Mouse (Mus musculus): ENCODE measurements around the gene Olfr960. TPM values are rescaled to one million over a fixed set of nuclear protein-coding genes. Genes with fewer than 3 reads are reported as not detected.
A peak's percentile ranks its signal among the peaks of the same experiment; 100 is the strongest.

The Olfr960 gene
- not detected in 2 replicates for polyA plus RNA-seq (2015; fragmentation: Nextera tagmentation; extraction: Ambion mirVana)

GRCm38 (mm10) chr9:39621073-39621472 is at the start of gene Olfr960:
Gene Olfr960, plus strand, starts transcription at chr9:39621373.
- Histone ChIP-seq H3K4me3 (replicated peaks) (no peak within 1 kb of the TSS), H3K4me2 (replicated peaks) (no peak within 1 kb of the TSS), H3K9ac (no peak within 1 kb of the TSS), H3K27ac (no peak within 1 kb of the TSS), H3K36me3 (no peaks in the 10 kb centered on the region), H3K27me3 (replicated peaks) (no peaks in the 10 kb centered on the region), H3K4me1 (replicated peaks) (no peaks in the 10 kb centered on the region), H3K9me3 (no peaks in the 10 kb centered on the region)
- ATAC-seq, result no peak
- 92% methylated on average over 1 of the region's 1 CpGs for WGBS

- no peak for ATAC-seq
- no peaks in the 10 kb centered on the region for H3K4me1 ChIP-seq (replicated peaks)
- no peak within 1 kb of the TSS for H3K4me2 ChIP-seq (replicated peaks)
- no peak within 1 kb of the TSS for H3K27ac ChIP-seq
- H3K9me3 ChIP-seq, result no peaks in the 10 kb centered on the region
- no peak within 1 kb of the TSS for H3K4me3 ChIP-seq (replicated peaks)
- H3K36me3 ChIP-seq, result no peaks in the 10 kb centered on the region
- no peak within 1 kb of the TSS for H3K9ac ChIP-seq
- H3K27me3 ChIP-seq (replicated peaks), result no peaks in the 10 kb centered on the region
- WGBS, result 82% methylated on average over 3 of the region's 3 CpGs
Measured at GRCm38 (mm10) chr9:39575469-39575868, 45.7 kb upstream of the Olfr960 start, which contains the start of gene Olfr959. Gene Olfr959, minus strand, starts transcription at chr9:39575569.

GRCm38 (mm10) chr9:39577050-39577449 is 44.1 kb upstream of the Olfr960 start:
- 85% methylated on average over 5 of the region's 5 CpGs for WGBS
- Histone ChIP-seq H3K9me3 (no peaks in the 10 kb centered on the region), H3K4me3 (replicated peaks) (no peak overlapping the region), H3K27me3 (replicated peaks) (no peaks in the 10 kb centered on the region), H3K27ac (no peak overlapping the region), H3K4me2 (replicated peaks) (no peak overlapping the region), H3K36me3 (no peaks in the 10 kb centered on the region), H3K9ac (no peak overlapping the region), H3K4me1 (replicated peaks) (no peaks in the 10 kb centered on the region)
- no peak for ATAC-seq

- Histone ChIP-seq H3K9ac (no peak overlapping the region), H3K9me3 (no peaks in the 10 kb centered on the region), H3K36me3 (no peaks in the 10 kb centered on the region), H3K27ac (no peak overlapping the region), H3K27me3 (replicated peaks) (no peaks in the 10 kb centered on the region), H3K4me1 (replicated peaks) (no peaks in the 10 kb centered on the region), H3K4me3 (replicated peaks) (peak overlapping the region; percentile 32), H3K4me2 (replicated peaks) (peak overlapping the region; percentile 77)
- ATAC-seq, result peak; percentile 80
- WGBS, result under 1% methylated on average over 19 of the region's 19 CpGs
Measured at GRCm38 (mm10) chr9:39602536-39603332, 18.4 kb upstream of the Olfr960 start.

GRCm38 (mm10) chr9:39603333-39603845 is 17.8 kb upstream of the Olfr960 start:
- Histone ChIP-seq H3K4me1 (replicated peaks) (no peaks in the 10 kb centered on the region), H3K27ac (no peak overlapping the region)
- peak; percentile 88 for ATAC-seq

GRCm38 (mm10) chr9:39603999-39604453 is 17.1 kb upstream of the Olfr960 start, which contains the start of gene AW551984:
Gene AW551984, minus strand, starts transcription at chr9:39604403.
- Histone ChIP-seq H3K9me3 (no peaks in the 10 kb centered on the region), H3K36me3 (no peaks in the 10 kb centered on the region), H3K4me2 (replicated peaks) (peak within 1 kb of the TSS; percentile 77), H3K27me3 (replicated peaks) (no peaks in the 10 kb centered on the region), H3K27ac (no peak within 1 kb of the TSS), H3K4me3 (replicated peaks) (peak within 1 kb of the TSS; percentile 32), H3K9ac (no peak within 1 kb of the TSS), H3K4me1 (replicated peaks) (no peaks in the 10 kb centered on the region)
- ATAC-seq, result peak; percentile 82
- under 1% methylated on average over 8 of the region's 8 CpGs for WGBS

More at GRCm38 (mm10) chr9:39603333-39603845, 17.8 kb upstream of the Olfr960 start:
- no peaks in the 10 kb centered on the region for H3K27me3 ChIP-seq (replicated peaks)
- no peak overlapping the region for H3K9ac ChIP-seq
- H3K4me2 ChIP-seq (replicated peaks), result peak overlapping the region; percentile 77
- H3K36me3 ChIP-seq, result no peaks in the 10 kb centered on the region
- WGBS, result under 1% methylated on average over 9 of the region's 9 CpGs
- H3K4me3 ChIP-seq (replicated peaks), result peak overlapping the region; percentile 32
- H3K9me3 ChIP-seq, result no peaks in the 10 kb centered on the region

GRCm38 (mm10) chr9:39608497-39608896 is 12.7 kb upstream of the Olfr960 start:
- Histone ChIP-seq H3K4me3 (replicated peaks) (no peak overlapping the region), H3K36me3 (no peaks in the 10 kb centered on the region), H3K4me2 (replicated peaks) (no peak overlapping the region), H3K9me3 (no peaks in the 10 kb centered on the region), H3K27me3 (replicated peaks) (no peaks in the 10 kb centered on the region), H3K27ac (no peak overlapping the region), H3K4me1 (replicated peaks) (no peaks in the 10 kb centered on the region), H3K9ac (no peak overlapping the region)
- no peak for ATAC-seq

GRCm38 (mm10) chr9:39610355-39610754 is 10.8 kb upstream of the Olfr960 start, which contains the start of gene Olfr148:
Gene Olfr148, plus strand, starts transcription at chr9:39610655.
- no peak within 1 kb of the TSS for H3K27ac ChIP-seq
- H3K4me1 ChIP-seq (replicated peaks), result no peaks in the 10 kb centered on the region
- H3K4me3 ChIP-seq (replicated peaks), result no peak within 1 kb of the TSS
- no peaks in the 10 kb centered on the region for H3K27me3 ChIP-seq (replicated peaks)
- ATAC-seq, result no peak
- no peak within 1 kb of the TSS for H3K4me2 ChIP-seq (replicated peaks)
- H3K9ac ChIP-seq, result no peak within 1 kb of the TSS
- 73% methylated on average over 3 of the region's 3 CpGs for WGBS
- H3K9me3 ChIP-seq, result no peaks in the 10 kb centered on the region
- no peaks in the 10 kb centered on the region for H3K36me3 ChIP-seq

- H3K36me3 ChIP-seq, result no peaks in the 10 kb centered on the region
- H3K27me3 ChIP-seq (replicated peaks), result no peaks in the 10 kb centered on the region
- H3K4me3 ChIP-seq (replicated peaks), result no peak overlapping the region
- no peak for ATAC-seq
- 56% methylated on average over 1 of the region's 1 CpGs for WGBS
- H3K9me3 ChIP-seq, result no peaks in the 10 kb centered on the region
- no peak overlapping the region for H3K27ac ChIP-seq
- no peak overlapping the region for H3K9ac ChIP-seq
- H3K4me1 ChIP-seq (replicated peaks), result no peaks in the 10 kb centered on the region
- no peak overlapping the region for H3K4me2 ChIP-seq (replicated peaks)
Measured at GRCm38 (mm10) chr9:39611953-39612352, 9.2 kb upstream of the Olfr960 start.

GRCm38 (mm10) chr9:39623783-39624182 is 2.6 kb downstream of the Olfr960 start:
- H3K9me3 ChIP-seq, result no peaks in the 10 kb centered on the region
- 93% methylated on average over 3 of the region's 3 CpGs for WGBS

GRCm38 (mm10) chr9:39624711-39625110 is 3.5 kb downstream of the Olfr960 start:
- H3K9me3 ChIP-seq, result no peaks in the 10 kb centered on the region
- no peak overlapping the region for H3K4me3 ChIP-seq (replicated peaks)
- peak; percentile 59 for ATAC-seq
- H3K4me2 ChIP-seq (replicated peaks), result no peak overlapping the region
- no peak overlapping the region for H3K9ac ChIP-seq
- WGBS, result 36% methylated on average over 2 of the region's 2 CpGs
- no peaks in the 10 kb centered on the region for H3K36me3 ChIP-seq
- H3K27me3 ChIP-seq (replicated peaks), result no peaks in the 10 kb centered on the region
- no peaks in the 10 kb centered on the region for H3K4me1 ChIP-seq (replicated peaks)
- no peak overlapping the region for H3K27ac ChIP-seq

More at GRCm38 (mm10) chr9:39623783-39624182, 2.6 kb downstream of the Olfr960 start:
- Histone ChIP-seq H3K9ac (no peak overlapping the region), H3K4me2 (replicated peaks) (no peak overlapping the region), H3K27ac (no peak overlapping the region), H3K4me1 (replicated peaks) (no peaks in the 10 kb centered on the region), H3K36me3 (no peaks in the 10 kb centered on the region), H3K27me3 (replicated peaks) (no peaks in the 10 kb centered on the region), H3K4me3 (replicated peaks) (no peak overlapping the region)
- ATAC-seq, result no peak

GRCm38 (mm10) chr9:39629069-39629468 is 7.9 kb downstream of the Olfr960 start:
- H3K4me2 ChIP-seq (replicated peaks), result no peak overlapping the region
- no peak overlapping the region for H3K27ac ChIP-seq
- H3K36me3 ChIP-seq, result no peaks in the 10 kb centered on the region
- H3K9me3 ChIP-seq, result no peaks in the 10 kb centered on the region
- no peak for ATAC-seq
- H3K4me1 ChIP-seq (replicated peaks), result no peaks in the 10 kb centered on the region
- H3K27me3 ChIP-seq (replicated peaks), result no peaks in the 10 kb centered on the region
- no peak overlapping the region for H3K9ac ChIP-seq
- H3K4me3 ChIP-seq (replicated peaks), result no peak overlapping the region
- WGBS, result 80% methylated on average over 2 of the region's 2 CpGs

Measured in intestine, embryonic 15.5 days (tissue).